Mouse (Mus musculus) CH12.LX (cell line): Measurements from ENCODE around the gene Rbfox1. TPM values are rescaled to one million over a fixed set of nuclear protein-coding genes. Genes with fewer than 3 reads are reported as not detected.

ENCODE experiments used
- DNase-seq: peaks from one replicate; pipeline ENCODE4 v3.0.0-alpha.2; 2013; ENCODE audit errors: extremely low read depth
- H3K27ac ChIP-seq: 2 replicates; pipeline ENCODE4 v1.5.1; 2012; ENCODE audit warnings: low read depth, mild to moderate bottlenecking, control low read depth, moderate library complexity; ENCODE audit not compliant: insufficient read depth
- H3K27me3 ChIP-seq: replicated peaks from 2 replicates; pipeline ENCODE3; 2012; ENCODE audit warnings: inconsistent platforms
- H3K36me3 ChIP-seq, 2 experiments: replicated peaks in 1 of 2; 2 replicates each; pipeline versions ENCODE3 to v1.6.1; 2012; ENCODE audit warnings: inconsistent platforms in 1 of 2, low read length in 1 of 2, mild to moderate bottlenecking in 1 of 2, mixed read lengths in 1 of 2, moderate library complexity in 1 of 2; ENCODE audit not compliant: control insufficient read depth in 1 of 2, insufficient read depth in 1 of 2
- H3K4me1 ChIP-seq, 2 experiments: 2 replicates each; pipeline ENCODE4 v1.6.1; 2012; ENCODE audit warnings: inconsistent platforms in 1 of 2, moderate library complexity in 1 of 2; ENCODE audit not compliant: insufficient read depth in 2 of 2, control insufficient read depth in 1 of 2
- H3K4me2 ChIP-seq: 2 replicates; pipeline ENCODE4 v1.6.1; 2012; ENCODE audit warnings: low read depth, mild to moderate bottlenecking, control low read depth; ENCODE audit not compliant: poor library complexity, insufficient read depth, severe bottlenecking
- H3K4me3 ChIP-seq, 3 experiments: fragments of 150-350 bp in 1 of 3; sonication (generic) in 1 of 3; replicated peaks in 1 of 3; 2 replicates each; pipeline versions ENCODE3 to v1.5.1; 2011 to 2012; ENCODE audit warnings: low read depth in 2 of 3, low read length in 2 of 3, mild to moderate bottlenecking in 2 of 3, moderate library complexity in 2 of 3, control low read depth in 1 of 3, improper control_type of control experiment in 1 of 3, inconsistent platforms in 1 of 3, mixed read lengths in 1 of 3; ENCODE audit not compliant: poor library complexity in 1 of 3
- H3K79me2 ChIP-seq: replicated peaks from 2 replicates; pipeline ENCODE4 v1.6.1; 2012; ENCODE audit warnings: mild to moderate bottlenecking, moderate library complexity; ENCODE audit not compliant: control insufficient read depth, poor library complexity, insufficient read depth, severe bottlenecking; ENCODE audit errors: extremely low read depth
- H3K9ac ChIP-seq: 2 replicates; pipeline ENCODE4 v1.6.1; 2012; ENCODE audit warnings: low read depth, mild to moderate bottlenecking, control low read depth, moderate library complexity; ENCODE audit not compliant: insufficient read depth
- H3K9me3 ChIP-seq: replicated peaks from 2 replicates; pipeline ENCODE3; 2012; ENCODE audit warnings: low read length, inconsistent platforms, mixed read lengths
- CHD1 ChIP-seq: IDR thresholded peaks from 2 replicates; pipeline ENCODE4 v1.6.1; 2012; ENCODE audit warnings: low read depth, low read length, improper control_type of control experiment, inconsistent platforms
- CHD2 ChIP-seq: IDR thresholded peaks from 2 replicates; pipeline ENCODE4 v1.6.1; 2011; ENCODE audit warnings: low read length, improper control_type of control experiment
- ELF1 ChIP-seq: IDR thresholded peaks from 2 replicates; pipeline ENCODE4 v1.6.1; 2014; ENCODE audit warnings: low read depth, mild to moderate bottlenecking, inconsistent platforms, low read length, improper control_type of control experiment
- ETS1 ChIP-seq: conservative IDR thresholded peaks from 2 replicates; pipeline ENCODE4 v1.6.1; 2012; ENCODE audit warnings: low read depth, mild to moderate bottlenecking, inconsistent platforms, low read length, improper control_type of control experiment, moderate library complexity
- HCFC1 ChIP-seq: IDR thresholded peaks from 2 replicates; pipeline ENCODE4 v1.6.1; 2012; ENCODE audit warnings: low read depth, mild to moderate bottlenecking, inconsistent platforms, low read length, improper control_type of control experiment
- IRF4 ChIP-seq: IDR thresholded peaks from 2 replicates; pipeline ENCODE4 v1.6.1; 2014; ENCODE audit warnings: low read depth, mild to moderate bottlenecking, inconsistent platforms, low read length, improper control_type of control experiment
- JUN ChIP-seq: IDR thresholded peaks from 2 replicates; pipeline ENCODE4 v1.6.1; 2011; ENCODE audit warnings: low read depth, mild to moderate bottlenecking, low read length, improper control_type of control experiment, moderate library complexity; ENCODE audit not compliant: insufficient read depth
- JUND ChIP-seq: conservative IDR thresholded peaks from 2 replicates; pipeline ENCODE4 v1.6.1; 2011; ENCODE audit warnings: low read depth, low read length, improper control_type of control experiment
- MAZ ChIP-seq: IDR thresholded peaks from 2 replicates; pipeline ENCODE4 v1.6.1; 2012; ENCODE audit warnings: low read depth, mild to moderate bottlenecking, inconsistent platforms, low read length, improper control_type of control experiment, moderate library complexity
- MEF2A ChIP-seq: IDR thresholded peaks from 2 replicates; pipeline ENCODE4 v1.6.1; 2014; ENCODE audit warnings: low read depth, mild to moderate bottlenecking, inconsistent platforms, low read length, improper control_type of control experiment, borderline replicate concordance
- MXI1 ChIP-seq: IDR thresholded peaks from 2 replicates; pipeline ENCODE4 v1.6.1; 2011; ENCODE audit warnings: mild to moderate bottlenecking, low read depth, low read length, improper control_type of control experiment
- MYC ChIP-seq: IDR thresholded peaks from 2 replicates; pipeline ENCODE4 v1.6.1; 2011; ENCODE audit warnings: low read depth, mild to moderate bottlenecking, improper control_type of control experiment, low read length
- PAX5 ChIP-seq: IDR thresholded peaks from 2 replicates; pipeline ENCODE4 v1.6.1; 2012; ENCODE audit warnings: low read length, inconsistent platforms, mixed read lengths
- POLR2A ChIP-seq: IDR thresholded peaks from 2 replicates; pipeline ENCODE4 v1.6.1; 2011; ENCODE audit warnings: low read depth, mild to moderate bottlenecking, improper control_type of control experiment, low read length
- SIN3A ChIP-seq: IDR thresholded peaks from 2 replicates; pipeline ENCODE4 v1.6.1; 2012; ENCODE audit warnings: low read length, improper control_type of control experiment, inconsistent platforms
- TBP ChIP-seq: conservative IDR thresholded peaks from 2 replicates; pipeline ENCODE4 v1.6.1; 2011; ENCODE audit warnings: low read depth, low read length, improper control_type of control experiment
- TCF12 ChIP-seq: IDR thresholded peaks from 2 replicates; pipeline ENCODE4 v1.6.1; 2014; ENCODE audit warnings: low read depth, mild to moderate bottlenecking, inconsistent platforms, low read length, improper control_type of control experiment
- UBTF ChIP-seq: IDR thresholded peaks from 2 replicates; pipeline ENCODE4 v1.6.1; 2012; ENCODE audit warnings: low read depth, mild to moderate bottlenecking, inconsistent platforms, low read length, improper control_type of control experiment, moderate library complexity
- USF1 ChIP-seq: IDR thresholded peaks from 2 replicates; pipeline ENCODE4 v1.6.1; 2014; ENCODE audit warnings: low read depth, mild to moderate bottlenecking, inconsistent platforms, low read length, improper control_type of control experiment
- ZMIZ1 ChIP-seq: IDR thresholded peaks from 2 replicates; pipeline ENCODE4 v1.6.1; 2012; ENCODE audit warnings: low read depth, mild to moderate bottlenecking, inconsistent platforms, low read length, improper control_type of control experiment
- ZNF384 ChIP-seq: IDR thresholded peaks from 2 replicates; pipeline ENCODE4 v1.6.1; 2012; ENCODE audit warnings: low read depth, low read length, improper control_type of control experiment, inconsistent platforms
- dilution Hi-C: fragments of 300-500 bp; cut with MboI; formaldehyde crosslinking; loops from 2 replicates; pipeline ENCODE4 v1.14.3; 2020; ENCODE audit warnings: low sequenced_read_pairs; ENCODE audit not compliant: extremely low pct_unique_long_range_greater_than_20kb, extremely low pct_ligation_motif_present
- in situ Hi-C: fragments of 300-500 bp; cut with MboI; formaldehyde crosslinking; loops from 3 replicates; pipeline ENCODE4 v1.14.3; 2019; ENCODE audit warnings: low sequenced_read_pairs, low pct_ligation_motif_present, low pct_unique_long_range_greater_than_20kb, mixed read lengths
- polyA plus RNA-seq: library from polyadenylated mRNA; unstranded; fragments of >175 nt; gene quantifications from 2 replicates; pipeline ENCODE4 v1.2.1, GENCODE M21; 2012; ENCODE audit warnings: low read depth; ENCODE audit not compliant: insufficient read length
- total RNA-seq, 2 experiments: library from RNA; depleted of rRNA; stranded (reverse); fragments of 300-350 nt in 1 of 2; fragments of >200 nt in 1 of 2; gene quantifications; 2 replicates each; pipeline ENCODE4 v1.2.3; 2012 to 2014

Gene Rbfox1
- total and polyA plus RNA-seq, 3 experiments = not detected

DNA sequence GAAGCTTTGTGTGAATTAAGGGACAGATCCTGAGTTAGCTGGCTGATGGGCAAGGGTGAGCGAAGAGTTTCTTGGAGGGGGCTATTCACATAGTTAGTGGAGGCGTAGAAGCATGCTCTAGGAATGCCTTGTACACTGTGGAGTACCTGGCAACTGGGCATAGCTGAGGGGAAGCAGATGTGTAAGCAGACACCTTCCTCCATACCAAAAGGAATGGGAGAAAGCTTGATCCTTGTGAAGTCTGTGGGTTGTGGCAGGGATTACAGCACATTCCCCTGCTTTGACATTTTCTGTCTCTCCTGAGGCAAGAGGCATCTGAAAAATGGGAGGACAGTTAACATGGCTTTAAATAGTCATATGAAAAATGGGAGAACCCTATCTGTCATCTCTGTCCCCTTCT is 347.8 kb downstream of the Rbfox1 start:
- Histone ChIP-seq H3K4me1 (no peaks in the 10 kb centered on the region), H3K36me3 (no peaks in the 10 kb centered on the region), H3K9ac (no peak overlapping the region), H3K27me3 (no peaks in the 10 kb centered on the region), H3K4me3 (no peak overlapping the region), H3K9me3 (peaks cover 83% of the 10 kb centered on the region), H3K79me2 (no peaks in the 10 kb centered on the region), H3K4me2 (no peak overlapping the region), H3K27ac (no peak overlapping the region)
- dilution Hi-C loops = no loop called here
- no peak for DNase-seq
- in situ Hi-C loops = no loop called here
- no peak for TF ChIP-seq USF1
- no peak for TF ChIP-seq MEF2A
- no peak for TF ChIP-seq JUN
- no peak for TF ChIP-seq MAZ
- TF ChIP-seq CHD2 = no peak
- TF ChIP-seq ETS1 = no peak
- TF ChIP-seq ZNF384 = no peak
- no peak for TF ChIP-seq HCFC1
- no peak for TF ChIP-seq UBTF
- no peak for TF ChIP-seq TBP
- TF ChIP-seq MXI1 = no peak
- TF ChIP-seq ZMIZ1 = no peak
- TF ChIP-seq PAX5 = no peak
- no peak for TF ChIP-seq ELF1
- TF ChIP-seq CHD1 = no peak
- no peak for TF ChIP-seq MYC
- no peak for TF ChIP-seq SIN3A
- TF ChIP-seq IRF4 = no peak

DNA sequence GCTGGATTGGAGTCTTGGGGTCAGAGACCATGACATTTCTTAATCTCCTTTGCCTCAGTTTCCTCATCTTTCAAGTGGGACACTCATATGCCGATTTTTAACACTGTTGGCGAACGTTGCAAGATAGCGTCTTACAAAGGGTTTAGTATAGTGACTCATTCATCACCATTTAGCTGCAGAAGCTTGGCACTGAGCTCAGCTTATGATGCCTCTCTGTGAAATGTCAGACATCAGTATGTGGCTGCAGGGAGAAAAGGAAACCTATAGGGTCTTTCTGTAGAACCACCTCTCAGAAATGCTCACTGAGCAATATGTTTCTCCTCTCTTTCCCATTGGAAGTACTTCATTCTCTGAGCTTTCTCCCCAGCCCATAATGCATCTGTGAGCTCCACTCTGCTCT is 356.2 kb downstream of the Rbfox1 start:
- no peak for DNase-seq
- Histone ChIP-seq H3K36me3 (no peaks in the 10 kb centered on the region), H3K4me1 (no peaks in the 10 kb centered on the region), H3K9me3 (peaks cover 91% of the 10 kb centered on the region), H3K9ac (no peak overlapping the region), H3K27ac (no peak overlapping the region), H3K79me2 (no peaks in the 10 kb centered on the region), H3K4me3 (no peak overlapping the region), H3K4me2 (no peak overlapping the region), H3K27me3 (no peaks in the 10 kb centered on the region)
- TF ChIP-seq TCF12 (no peak), SIN3A (no peak), ETS1 (no peak), ZMIZ1 (no peak), JUND (no peak), POLR2A (no peak), MAZ (no peak), ZNF384 (no peak)
- in situ Hi-C loops (no loop called here), dilution Hi-C loops (no loop called here)
